Mouse (Mus musculus) forebrain, embryonic 10.5 days (tissue): ENCODE results near the gene Olfr995. TPM values are rescaled to one million over a fixed set of nuclear protein-coding genes. Genes with fewer than 3 reads are reported as not detected.

ENCODE experiments used
- DNase-seq: peaks from one replicate; pipeline ENCODE4 v3.0.0-alpha.2; 2017; ENCODE audit warnings: low spot score; ENCODE audit errors: extremely low spot score
- H3K27ac ChIP-seq: fragments of 300-500 bp; sonication (generic); 2 replicates; pipeline ENCODE4 v1.5.1; 2016; ENCODE audit warnings: mild to moderate bottlenecking
- H3K27me3 ChIP-seq: fragments of 300-500 bp; sonication (generic); 2 replicates; pipeline ENCODE4 v1.6.1; 2016; ENCODE audit warnings: mild to moderate bottlenecking; ENCODE audit not compliant: poor library complexity, severe bottlenecking
- H3K36me3 ChIP-seq: fragments of 300-500 bp; sonication (generic); replicated peaks from 2 replicates; pipeline ENCODE4 v1.6.1; 2016; ENCODE audit warnings: mild to moderate bottlenecking, moderate library complexity
- H3K4me1 ChIP-seq: fragments of 300-500 bp; sonication (generic); 2 replicates; pipeline ENCODE4 v1.6.1; 2016
- H3K4me3 ChIP-seq: fragments of 300-500 bp; sonication (generic); 2 replicates; pipeline ENCODE4 v1.5.1; 2016; ENCODE audit warnings: mild to moderate bottlenecking, moderate library complexity
- H3K9me3 ChIP-seq: fragments of 300-500 bp; sonication (generic); 2 replicates; pipeline ENCODE4 v1.6.1; 2016; ENCODE audit warnings: mild to moderate bottlenecking, moderate library complexity
- WGBS: fragments of 180-500 bp; shearing (Covaris S2); methylation state at CpG from one replicate; pipeline ENCODE4 v1.1.7; 2016; 5-methylcytosine and 5-hydroxymethylcytosine counted together
- polyA plus RNA-seq: library from polyadenylated mRNA; unstranded; fragments of >200 nt; fragmentation: Nextera tagmentation; extraction: Ambion mirVana; gene quantifications from 2 replicates; pipeline ENCODE4 v1.2.1, GENCODE M21; 2016

Gene Olfr995
- polyA plus RNA-seq, result not detected in 2 replicates

DNA sequence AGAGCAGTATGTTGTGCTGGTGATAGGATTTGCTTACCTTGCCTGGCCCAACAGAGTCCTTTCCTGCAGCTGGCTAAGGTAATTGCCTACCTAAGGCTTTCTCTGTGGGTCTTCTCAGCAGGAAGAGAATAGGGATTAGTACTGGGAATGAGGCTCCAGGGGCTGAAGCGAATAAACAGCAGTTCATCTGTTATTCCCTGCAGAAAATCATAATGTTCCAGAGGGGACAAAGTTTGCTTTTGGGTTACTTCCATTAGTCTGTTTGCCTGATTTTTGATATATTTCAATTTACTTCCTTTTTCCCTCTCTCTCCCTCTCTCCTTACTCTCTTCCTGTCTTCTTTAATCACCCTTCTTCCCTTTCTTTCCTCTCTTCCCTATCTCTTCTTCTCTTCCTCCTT is at the start of gene Olfr995:
Olfr995 (minus strand) TSS at position 101 of the 400 bp plus-strand sequence.
- no peak within 1 kb of the TSS for H3K4me3 ChIP-seq
- no peaks in the 10 kb centered on the region for H3K9me3 ChIP-seq
- no peak within 1 kb of the TSS for H3K27ac ChIP-seq
- no peak for DNase-seq
- H3K4me1 ChIP-seq, result no peaks in the 10 kb centered on the region
- no peaks in the 10 kb centered on the region for H3K27me3 ChIP-seq
- 8% methylated on average over 1 of the region's 1 CpGs for WGBS
- no peaks in the 10 kb centered on the region for H3K36me3 ChIP-seq

DNA sequence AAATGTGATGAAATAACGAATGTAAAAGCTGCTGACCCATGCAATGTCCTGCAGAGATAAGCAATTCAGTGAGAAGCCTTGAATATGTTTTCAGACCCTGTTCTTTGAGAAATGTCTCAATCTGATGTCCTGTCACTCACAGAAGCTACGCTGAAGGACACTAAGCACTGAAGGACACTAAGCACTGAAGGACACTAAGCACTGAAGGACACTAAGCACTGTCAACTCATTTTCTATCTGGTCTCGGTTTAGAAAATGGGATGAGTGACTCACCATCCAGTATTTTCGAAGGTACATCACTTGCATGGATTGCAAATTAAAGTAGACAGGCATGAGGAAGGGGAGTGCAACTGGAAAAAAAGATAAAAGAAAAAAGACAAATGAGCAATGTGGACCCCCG is 47.0 kb upstream of the Olfr995 start:
- Histone ChIP-seq H3K4me3 (no peak overlapping the region), H3K27ac (no peak overlapping the region), H3K4me1 (no peaks in the 10 kb centered on the region), H3K36me3 (no peaks in the 10 kb centered on the region), H3K27me3 (no peaks in the 10 kb centered on the region), H3K9me3 (no peaks in the 10 kb centered on the region)
- WGBS, result 83% methylated on average over 5 of the region's 5 CpGs
- DNase-seq, result no peak

GRCm38 (mm10) chr2:85466801-85467325 is 23.4 kb upstream of the Olfr995 start:
- no peaks in the 10 kb centered on the region for H3K4me1 ChIP-seq
- 84% methylated on average over 3 of the region's 3 CpGs for WGBS
- H3K27ac ChIP-seq, result no peak overlapping the region
- no peaks in the 10 kb centered on the region for H3K27me3 ChIP-seq
- no peak for DNase-seq
- no peak overlapping the region for H3K4me3 ChIP-seq
- H3K9me3 ChIP-seq, result peaks cover 10% of the 10 kb centered on the region; the same call in 1 of the 2 replicates
- H3K36me3 ChIP-seq, result no peaks in the 10 kb centered on the region

GRCm38 (mm10) chr2:85442546-85442945 is 893 bp downstream of the Olfr995 start:
- no peaks in the 10 kb centered on the region for H3K4me1 ChIP-seq
- no peaks in the 10 kb centered on the region for H3K27me3 ChIP-seq
- DNase-seq, result no peak

GRCm38 (mm10) chr2:85436351-85436750 is 7.1 kb downstream of the Olfr995 start, which contains the start of gene Olfr994:
Gene Olfr994, minus strand, starts transcription at chr2:85436451.
- no peaks in the 10 kb centered on the region for H3K27me3 ChIP-seq
- no peaks in the 10 kb centered on the region for H3K9me3 ChIP-seq
- H3K36me3 ChIP-seq, result no peaks in the 10 kb centered on the region
- DNase-seq, result no peak
- 91% methylated on average over 3 of the region's 3 CpGs for WGBS
- H3K4me3 ChIP-seq, result no peak within 1 kb of the TSS
- no peak within 1 kb of the TSS for H3K27ac ChIP-seq
- H3K4me1 ChIP-seq, result no peaks in the 10 kb centered on the region

More at GRCm38 (mm10) chr2:85442546-85442945, 893 bp downstream of the Olfr995 start:
- H3K27ac ChIP-seq, result no peak overlapping the region
- no peaks in the 10 kb centered on the region for H3K9me3 ChIP-seq
- no peak overlapping the region for H3K4me3 ChIP-seq
- H3K36me3 ChIP-seq, result no peaks in the 10 kb centered on the region

- Histone ChIP-seq H3K27ac (no peak overlapping the region), H3K4me3 (no peak overlapping the region), H3K9me3 (no peaks in the 10 kb centered on the region), H3K4me1 (no peaks in the 10 kb centered on the region), H3K36me3 (no peaks in the 10 kb centered on the region), H3K27me3 (no peaks in the 10 kb centered on the region)
- WGBS, result 83% methylated on average over 1 of the region's 1 CpGs
- no peak for DNase-seq
These were observed 17.5 kb downstream of the Olfr995 start for GRCm38 (mm10) chr2:85425893-85426292.

GRCm38 (mm10) chr2:85414777-85415176 is 28.7 kb downstream of the Olfr995 start, which contains the start of gene Olfr993:
Gene Olfr993, minus strand, starts transcription at chr2:85414877.
- H3K27ac ChIP-seq, result no peak within 1 kb of the TSS
- no peak within 1 kb of the TSS for H3K4me3 ChIP-seq
- DNase-seq, result no peak
- no peaks in the 10 kb centered on the region for H3K36me3 ChIP-seq
- no peaks in the 10 kb centered on the region for H3K9me3 ChIP-seq
- H3K27me3 ChIP-seq, result no peaks in the 10 kb centered on the region
- H3K4me1 ChIP-seq, result no peaks in the 10 kb centered on the region

GRCm38 (mm10) chr2:85409369-85409768 is 34.1 kb downstream of the Olfr995 start, which contains the start of gene Olfr992:
Gene Olfr992, minus strand, starts transcription at chr2:85409469.
- Histone ChIP-seq H3K9me3 (no peaks in the 10 kb centered on the region), H3K27ac (no peak within 1 kb of the TSS), H3K4me3 (no peak within 1 kb of the TSS), H3K36me3 (no peaks in the 10 kb centered on the region), H3K27me3 (no peaks in the 10 kb centered on the region), H3K4me1 (no peaks in the 10 kb centered on the region)
- 66% methylated on average over 2 of the region's 2 CpGs for WGBS
- DNase-seq, result no peak

Other genes with a start within 250 kb of the Olfr995 start
- gene Lrrc55, start 246.4 kb downstream of the Olfr995 start, polyA plus RNA-seq, result 0.30 and 0.47 TPM in 2 replicates
- not detected in 2 replicates for gene Olfr987, start 104.3 kb downstream of the Olfr995 start, polyA plus RNA-seq
- not detected in 2 replicates for gene Olfr988, start 80.4 kb downstream of the Olfr995 start, polyA plus RNA-seq
- not detected in 2 replicates for gene Olfr992, start 34.2 kb downstream of the Olfr995 start, polyA plus RNA-seq
- gene Olfr993, start 28.8 kb downstream of the Olfr995 start, polyA plus RNA-seq, result not detected in 2 replicates
- not detected in 2 replicates for gene Olfr994, start 7.2 kb downstream of the Olfr995 start, polyA plus RNA-seq
- not detected in 2 replicates for gene 4833423E24Rik, start 75.4 kb upstream of the Olfr995 start, polyA plus RNA-seq
- gene Olfr996, start 135.6 kb upstream of the Olfr995 start, polyA plus RNA-seq, result not detected in 2 replicates
- gene Olfr998, start 145.3 kb upstream of the Olfr995 start, polyA plus RNA-seq, result not detected in 2 replicates
- not detected in 2 replicates for gene Olfr1000, start 168.3 kb upstream of the Olfr995 start, polyA plus RNA-seq
- gene Olfr1002, start 207.1 kb upstream of the Olfr995 start, polyA plus RNA-seq, result not detected in 2 replicates
- gene Olfr154, start 220.8 kb upstream of the Olfr995 start, polyA plus RNA-seq, result not detected in 2 replicates
- not detected in 2 replicates for gene Olfr1006, start 235.1 kb upstream of the Olfr995 start, polyA plus RNA-seq
- not detected in 2 replicates for gene Olfr1008, start 245.8 kb upstream of the Olfr995 start, polyA plus RNA-seq